8 mouse cellular contexts compared by ENCODE assay signal in genomic region chr3:137918172-137918931, GRCm38 (mm10). TPM values are rescaled to one million over a fixed set of nuclear protein-coding genes. Genes with fewer than 3 reads are reported as not detected.
DNase-seq lines count a peak whose midpoint lies in the region; ATAC-seq lines count a peak whose summit lies in the region.

Lamtor3 (plus strand) TSS chr3:137918506.

- peak within 1 kb of the TSS; percentile 88 for H3K4me3 ChIP-seq in hindbrain, embryonic 11.5 days (ENCODE audit: low read depth, low read length)

- peak within 1 kb of the TSS; percentile 46 for H3K4me2 ChIP-seq in hindbrain, embryonic 11.5 days (replicated peaks; ENCODE audit: low read depth, low read length)

- ATAC-seq in hindbrain, embryonic 11.5 days (ENCODE audit: low FRiP score), result peak; percentile 91

- peak within 1 kb of the TSS; percentile 67 for H3K27ac ChIP-seq in hindbrain, embryonic 11.5 days (ENCODE audit: low read depth, low read length)

- no peaks in the 10 kb centered on the region; the same call in 1 of the 2 replicates for H3K4me1 ChIP-seq in hindbrain, embryonic 11.5 days (replicated peaks; ENCODE audit: control insufficient read depth, insufficient read depth, low read length)

- H3K36me3 ChIP-seq in hindbrain, embryonic 11.5 days (ENCODE audit: control insufficient read depth, insufficient read depth, low read length), result no peaks in the 10 kb centered on the region

- H3K9me3 ChIP-seq in hindbrain, embryonic 11.5 days (ENCODE audit: control insufficient read depth, low read length), result no peaks in the 10 kb centered on the region

- peak; percentile 87 for DNase-seq in MN1 (ENCODE audit: low spot score)
- DNase-seq in cerebellum, adult 9-10 months, result peak; percentile 85
- peak; percentile 72 to 89 for DNase-seq in frontal cortex, adult 2 months (ENCODE audit: extremely low spot score in 1 of 2, low spot score in 1 of 2)
- DNase-seq in hindbrain, embryonic 11.5 days (ENCODE audit: low spot score), result peak; percentile 87
- peak; percentile 81 to 86 for DNase-seq in layer of hippocampus, postnatal 10 days (ENCODE audit: low spot score in 2 of 2)
- DNase-seq in lung, postnatal 10 days, result peak; percentile 91
- peak; percentile 86 for DNase-seq in ovary, postnatal 36 days (ENCODE audit: low spot score)
- peak; percentile 87 for DNase-seq in thymus, postnatal 25 days

- H3K9ac ChIP-seq in hindbrain, embryonic 11.5 days (ENCODE audit: low read depth, low read length), result peak within 1 kb of the TSS; percentile 81

- under 1% methylated on average over 46 of the region's 47 CpGs for WGBS in hindbrain, embryonic 11.5 days

- H3K27me3 ChIP-seq in hindbrain, embryonic 11.5 days (ENCODE audit: control insufficient read depth, insufficient read depth, low read length), result no peaks in the 10 kb centered on the region

RNA-seq across cellular contexts. Expression of gene Lamtor3, which starts in this region (rescaled TPM):
- 95.0 and 98.0 TPM in 2 replicates for polyA plus RNA-seq in frontal cortex, adult 2 months (2012; rRNA removed)
- polyA plus RNA-seq in hindbrain, embryonic 11.5 days (2014; fragmentation: Nextera tagmentation; extraction: Ambion mirVana), result 96.9 and 103 TPM in 2 replicates
- 10 to 100 TPM; 65.3 to 66.9 TPM for total RNA-seq in layer of hippocampus, postnatal 10 days (2021)

Comparison
In these comparisons a context has a peak if more than half of its experiments do, and no peak if none do; other contexts are left out.
1. Peak in every context shown above with its lines: DNase-seq, ATAC-seq, H3K4me3 ChIP-seq and H3K27ac ChIP-seq.